Mouse (Mus musculus): ENCODE measurements around the gene Stra6. TPM values are rescaled to one million over a fixed set of nuclear protein-coding genes. Genes with fewer than 3 reads are reported as not detected.

Gene Stra6
- total and polyA plus RNA-seq, 2 experiments: not detected

GRCm38 (mm10) chr9:58130909-58131308 is 67.3 kb downstream of the Stra6 start:
- Histone ChIP-seq H3K4me3 (ENCODE audit: insufficient read depth, low read depth, low read length) (no peak overlapping the region), H3K27ac (replicated peaks; ENCODE audit: insufficient read depth, low read depth, low read length) (no peak overlapping the region), H3K79me2 (ENCODE audit: control insufficient read depth, insufficient read depth, low read length) (no peaks in the 10 kb centered on the region), H3K36me3 (ENCODE audit: control insufficient read depth, insufficient read depth, low read length) (no peaks in the 10 kb centered on the region), H3K9ac (ENCODE audit: low read depth, low read length) (no peak overlapping the region), H3K4me1 (ENCODE audit: control insufficient read depth, insufficient read depth, low read length) (no peaks in the 10 kb centered on the region), H3K27me3 (ENCODE audit: control insufficient read depth, insufficient read depth, low read length) (peaks cover 7% of the 10 kb centered on the region)
- 40% methylated on average over 3 of the region's 3 CpGs for WGBS
- DNase-seq (ENCODE audit: extremely low read depth, low read depth, low spot score): no peak
- TF ChIP-seq CTCF (IDR thresholded peaks at IDR 0.05; ENCODE audit: low read depth, low read length) (no peak), POLR2A (IDR thresholded peaks at IDR 0.05; ENCODE audit: extremely low read depth, insufficient read depth, low read length) (no peak)

GRCm38 (mm10) chr9:58131735-58132134 is 68.1 kb downstream of the Stra6 start:
- H3K79me2 ChIP-seq (ENCODE audit: control insufficient read depth, insufficient read depth, low read length): no peaks in the 10 kb centered on the region
- no peak overlapping the region for H3K9ac ChIP-seq (ENCODE audit: low read depth, low read length)
- DNase-seq (ENCODE audit: extremely low read depth, low read depth, low spot score): no peak
- 58% methylated on average over 7 of the region's 7 CpGs for WGBS
- no peaks in the 10 kb centered on the region for H3K4me1 ChIP-seq (ENCODE audit: control insufficient read depth, insufficient read depth, low read length)
- no peak overlapping the region for H3K4me3 ChIP-seq (ENCODE audit: insufficient read depth, low read depth, low read length)
- H3K27me3 ChIP-seq (ENCODE audit: control insufficient read depth, insufficient read depth, low read length): peaks cover 7% of the 10 kb centered on the region
- no peaks in the 10 kb centered on the region for H3K36me3 ChIP-seq (ENCODE audit: control insufficient read depth, insufficient read depth, low read length)
- no peak overlapping the region for H3K27ac ChIP-seq (replicated peaks; ENCODE audit: insufficient read depth, low read depth, low read length)
- no peak for TF ChIP-seq CTCF (IDR thresholded peaks at IDR 0.05; ENCODE audit: low read depth, low read length)
- no peak for TF ChIP-seq POLR2A (IDR thresholded peaks at IDR 0.05; ENCODE audit: extremely low read depth, insufficient read depth, low read length)

- Histone ChIP-seq H3K79me2 (ENCODE audit: control insufficient read depth, insufficient read depth, low read length) (no peaks in the 10 kb centered on the region), H3K4me3 (ENCODE audit: insufficient read depth, low read depth, low read length) (no peak overlapping the region), H3K27me3 (ENCODE audit: control insufficient read depth, insufficient read depth, low read length) (peaks cover 4% of the 10 kb centered on the region; the same call in 1 of the 2 replicates), H3K27ac (replicated peaks; ENCODE audit: insufficient read depth, low read depth, low read length) (no peak overlapping the region), H3K36me3 (ENCODE audit: control insufficient read depth, insufficient read depth, low read length) (no peaks in the 10 kb centered on the region), H3K9ac (ENCODE audit: low read depth, low read length) (no peak overlapping the region), H3K4me1 (ENCODE audit: control insufficient read depth, insufficient read depth, low read length) (no peaks in the 10 kb centered on the region)
- no peak for TF ChIP-seq CTCF (IDR thresholded peaks at IDR 0.05; ENCODE audit: low read depth, low read length)
- no peak for TF ChIP-seq POLR2A (IDR thresholded peaks at IDR 0.05; ENCODE audit: extremely low read depth, insufficient read depth, low read length)
- no peak for DNase-seq (ENCODE audit: extremely low read depth, low read depth, low spot score)
- 23% methylated on average over 17 of the region's 17 CpGs for WGBS
Measured at GRCm38 (mm10) chr9:58133893-58134884, 70.6 kb downstream of the Stra6 start.

- Histone ChIP-seq H3K27ac (replicated peaks; ENCODE audit: insufficient read depth, low read depth, low read length) (no peak overlapping the region), H3K9ac (ENCODE audit: low read depth, low read length) (no peak overlapping the region), H3K4me1 (ENCODE audit: control insufficient read depth, insufficient read depth, low read length) (no peaks in the 10 kb centered on the region), H3K36me3 (ENCODE audit: control insufficient read depth, insufficient read depth, low read length) (no peaks in the 10 kb centered on the region), H3K27me3 (ENCODE audit: control insufficient read depth, insufficient read depth, low read length) (0 out of 2 replicates have a peak, but pooled peaks cover 1% of the 10 kb centered on the region), H3K79me2 (ENCODE audit: control insufficient read depth, insufficient read depth, low read length) (no peaks in the 10 kb centered on the region), H3K4me3 (ENCODE audit: insufficient read depth, low read depth, low read length) (no peak overlapping the region)
- TF ChIP-seq CTCF (IDR thresholded peaks at IDR 0.05; ENCODE audit: low read depth, low read length): no peak
- no peak for TF ChIP-seq POLR2A (IDR thresholded peaks at IDR 0.05; ENCODE audit: extremely low read depth, insufficient read depth, low read length)
- WGBS: 38% methylated on average over 7 of the region's 7 CpGs
- DNase-seq (ENCODE audit: extremely low read depth, low read depth, low spot score): no peak
Measured at GRCm38 (mm10) chr9:58134906-58135305, 71.3 kb downstream of the Stra6 start.

GRCm38 (mm10) chr9:58135921-58136321 is 72.3 kb downstream of the Stra6 start:
- no peak for DNase-seq (ENCODE audit: extremely low read depth, low read depth, low spot score)
- Histone ChIP-seq H3K27me3 (ENCODE audit: control insufficient read depth, insufficient read depth, low read length) (no peaks in the 10 kb centered on the region), H3K9ac (ENCODE audit: low read depth, low read length) (no peak overlapping the region), H3K79me2 (ENCODE audit: control insufficient read depth, insufficient read depth, low read length) (no peaks in the 10 kb centered on the region), H3K4me1 (ENCODE audit: control insufficient read depth, insufficient read depth, low read length) (no peaks in the 10 kb centered on the region), H3K27ac (replicated peaks; ENCODE audit: insufficient read depth, low read depth, low read length) (no peak overlapping the region), H3K36me3 (ENCODE audit: control insufficient read depth, insufficient read depth, low read length) (no peaks in the 10 kb centered on the region), H3K4me3 (ENCODE audit: insufficient read depth, low read depth, low read length) (no peak overlapping the region)
- 41% methylated on average over 2 of the region's 2 CpGs for WGBS
- TF ChIP-seq POLR2A (IDR thresholded peaks at IDR 0.05; ENCODE audit: extremely low read depth, insufficient read depth, low read length) (no peak), CTCF (IDR thresholded peaks at IDR 0.05; ENCODE audit: low read depth, low read length) (no peak)

GRCm38 (mm10) chr9:58139947-58140346 is 76.4 kb downstream of the Stra6 start:
- DNase-seq (ENCODE audit: extremely low read depth, low read depth, low spot score): no peak
- H3K27ac ChIP-seq (replicated peaks; ENCODE audit: insufficient read depth, low read depth, low read length): no peak overlapping the region
- TF ChIP-seq POLR2A (IDR thresholded peaks at IDR 0.05; ENCODE audit: extremely low read depth, insufficient read depth, low read length) (no peak), CTCF (IDR thresholded peaks at IDR 0.05; ENCODE audit: low read depth, low read length) (no peak)
- WGBS: 29% methylated on average over 6 of the region's 6 CpGs
- H3K79me2 ChIP-seq (ENCODE audit: control insufficient read depth, insufficient read depth, low read length): no peaks in the 10 kb centered on the region
- H3K27me3 ChIP-seq (ENCODE audit: control insufficient read depth, insufficient read depth, low read length): no peaks in the 10 kb centered on the region
- no peaks in the 10 kb centered on the region for H3K4me1 ChIP-seq (ENCODE audit: control insufficient read depth, insufficient read depth, low read length)
- no peaks in the 10 kb centered on the region for H3K36me3 ChIP-seq (ENCODE audit: control insufficient read depth, insufficient read depth, low read length)
- no peak overlapping the region for H3K4me3 ChIP-seq (ENCODE audit: insufficient read depth, low read depth, low read length)
- no peak overlapping the region for H3K9ac ChIP-seq (ENCODE audit: low read depth, low read length)

Data from liver, adult 2 months (tissue).